Mouse (Mus musculus): ENCODE measurements around the gene Tec. TPM values are rescaled to one million over a fixed set of nuclear protein-coding genes. Genes with fewer than 3 reads are reported as not detected.

Tec gene
- polyA plus RNA-seq, 1 experiment from 2014 or later = 12.1 TPM

- Histone ChIP-seq H3K4me1 (ENCODE audit: insufficient read depth, low read length) (no peaks in the 10 kb centered on the region), H3K9me3 (ENCODE audit: low read length) (no peaks in the 10 kb centered on the region), H3K9ac (replicated peaks; ENCODE audit: low read length) (no peak overlapping the region), H3K36me3 (ENCODE audit: insufficient read depth, low read length) (no peaks in the 10 kb centered on the region), H3K27me3 (ENCODE audit: insufficient read depth, low read length) (no peaks in the 10 kb centered on the region), H3K4me2 (replicated peaks; ENCODE audit: low read depth, low read length) (no peak overlapping the region), H3K27ac (ENCODE audit: low read length) (no peak overlapping the region), H3K4me3 (ENCODE audit: low read length) (no peak overlapping the region)
- 80% methylated on average over 8 of the region's 8 CpGs for WGBS
- ATAC-seq (ENCODE audit: low FRiP score, low TSS enrichment) = no peak
These were observed 131.8 kb downstream of the Tec start for GRCm38 (mm10) chr5:72736437-72736836.

- H3K9ac ChIP-seq (replicated peaks; ENCODE audit: low read length) = no peak overlapping the region
These were observed 132.5 kb downstream of the Tec start for GRCm38 (mm10) chr5:72735763-72736162.

GRCm38 (mm10) chr5:72732885-72733284 is 135.4 kb downstream of the Tec start:
- H3K4me2 ChIP-seq (replicated peaks; ENCODE audit: low read depth, low read length) = no peak overlapping the region
- 90% methylated on average over 1 of the region's 1 CpGs for WGBS
- H3K4me1 ChIP-seq (ENCODE audit: insufficient read depth, low read length) = no peaks in the 10 kb centered on the region
- H3K27ac ChIP-seq (ENCODE audit: low read length) = no peak overlapping the region
- H3K36me3 ChIP-seq (ENCODE audit: insufficient read depth, low read length) = no peaks in the 10 kb centered on the region
- ATAC-seq (ENCODE audit: low FRiP score, low TSS enrichment) = no peak
- H3K27me3 ChIP-seq (ENCODE audit: insufficient read depth, low read length) = no peaks in the 10 kb centered on the region
- H3K4me3 ChIP-seq (ENCODE audit: low read length) = no peak overlapping the region
- no peak overlapping the region for H3K9ac ChIP-seq (replicated peaks; ENCODE audit: low read length)
- H3K9me3 ChIP-seq (ENCODE audit: low read length) = no peaks in the 10 kb centered on the region

More at GRCm38 (mm10) chr5:72735763-72736162, 132.5 kb downstream of the Tec start:
- Histone ChIP-seq H3K9me3 (ENCODE audit: low read length) (no peaks in the 10 kb centered on the region), H3K4me3 (ENCODE audit: low read length) (no peak overlapping the region), H3K4me2 (replicated peaks; ENCODE audit: low read depth, low read length) (no peak overlapping the region), H3K4me1 (ENCODE audit: insufficient read depth, low read length) (no peaks in the 10 kb centered on the region), H3K36me3 (ENCODE audit: insufficient read depth, low read length) (no peaks in the 10 kb centered on the region), H3K27ac (ENCODE audit: low read length) (no peak overlapping the region), H3K27me3 (ENCODE audit: insufficient read depth, low read length) (no peaks in the 10 kb centered on the region)
- ATAC-seq (ENCODE audit: low FRiP score, low TSS enrichment) = no peak
- WGBS = 73% methylated on average over 7 of the region's 7 CpGs

- Histone ChIP-seq H3K36me3 (ENCODE audit: insufficient read depth, low read length) (no peaks in the 10 kb centered on the region), H3K9me3 (ENCODE audit: low read length) (no peaks in the 10 kb centered on the region), H3K4me2 (replicated peaks; ENCODE audit: low read depth, low read length) (no peak overlapping the region), H3K9ac (replicated peaks; ENCODE audit: low read length) (no peak overlapping the region), H3K4me1 (ENCODE audit: insufficient read depth, low read length) (no peaks in the 10 kb centered on the region), H3K27me3 (ENCODE audit: insufficient read depth, low read length) (no peaks in the 10 kb centered on the region), H3K27ac (ENCODE audit: low read length) (no peak overlapping the region), H3K4me3 (ENCODE audit: low read length) (no peak overlapping the region)
- no peak for ATAC-seq (ENCODE audit: low FRiP score, low TSS enrichment)
- 84% methylated on average over 3 of the region's 3 CpGs for WGBS
These were observed 142.9 kb downstream of the Tec start for GRCm38 (mm10) chr5:72725404-72725803.

GRCm38 (mm10) chr5:72723429-72723828 is 144.9 kb downstream of the Tec start:
- Histone ChIP-seq H3K36me3 (ENCODE audit: insufficient read depth, low read length) (no peaks in the 10 kb centered on the region), H3K4me2 (replicated peaks; ENCODE audit: low read depth, low read length) (no peak overlapping the region), H3K9me3 (ENCODE audit: low read length) (no peaks in the 10 kb centered on the region), H3K4me1 (ENCODE audit: insufficient read depth, low read length) (no peaks in the 10 kb centered on the region), H3K4me3 (ENCODE audit: low read length) (no peak overlapping the region), H3K27me3 (ENCODE audit: insufficient read depth, low read length) (no peaks in the 10 kb centered on the region), H3K9ac (replicated peaks; ENCODE audit: low read length) (no peak overlapping the region), H3K27ac (ENCODE audit: low read length) (no peak overlapping the region)
- WGBS = 88% methylated on average over 2 of the region's 2 CpGs
- ATAC-seq (ENCODE audit: low FRiP score, low TSS enrichment) = no peak

GRCm38 (mm10) chr5:72720587-72720986 is 147.7 kb downstream of the Tec start:
- Histone ChIP-seq H3K9me3 (ENCODE audit: low read length) (no peaks in the 10 kb centered on the region), H3K27ac (ENCODE audit: low read length) (no peak overlapping the region), H3K4me1 (ENCODE audit: insufficient read depth, low read length) (no peaks in the 10 kb centered on the region), H3K9ac (replicated peaks; ENCODE audit: low read length) (no peak overlapping the region), H3K36me3 (ENCODE audit: insufficient read depth, low read length) (no peaks in the 10 kb centered on the region), H3K4me2 (replicated peaks; ENCODE audit: low read depth, low read length) (no peak overlapping the region), H3K4me3 (ENCODE audit: low read length) (no peak overlapping the region), H3K27me3 (ENCODE audit: insufficient read depth, low read length) (no peaks in the 10 kb centered on the region)
- no peak for ATAC-seq (ENCODE audit: low FRiP score, low TSS enrichment)
- WGBS = 55% methylated on average over 7 of the region's 7 CpGs

GRCm38 (mm10) chr5:72710572-72711278 is 157.6 kb downstream of the Tec start:
- Histone ChIP-seq H3K4me1 (ENCODE audit: insufficient read depth, low read length) (peaks cover 3% of the 10 kb centered on the region; the same call in 1 of the 2 replicates), H3K9ac (replicated peaks; ENCODE audit: low read length) (no peak overlapping the region), H3K4me3 (ENCODE audit: low read length) (no peak overlapping the region), H3K27ac (ENCODE audit: low read length) (no peak overlapping the region), H3K9me3 (ENCODE audit: low read length) (no peaks in the 10 kb centered on the region), H3K36me3 (ENCODE audit: insufficient read depth, low read length) (no peaks in the 10 kb centered on the region), H3K4me2 (replicated peaks; ENCODE audit: low read depth, low read length) (no peak overlapping the region), H3K27me3 (ENCODE audit: insufficient read depth, low read length) (no peaks in the 10 kb centered on the region)
- 0 out of 2 replicates have a peak, but pooled peaks have one; percentile 23 for ATAC-seq (ENCODE audit: low FRiP score, low TSS enrichment)
- 26% methylated on average over 4 of the region's 4 CpGs for WGBS

GRCm38 (mm10) chr5:72709976-72710375 is 158.3 kb downstream of the Tec start:
- Histone ChIP-seq H3K36me3 (ENCODE audit: insufficient read depth, low read length) (no peaks in the 10 kb centered on the region), H3K9me3 (ENCODE audit: low read length) (peaks cover 7% of the 10 kb centered on the region; the same call in 1 of the 2 replicates), H3K4me1 (ENCODE audit: insufficient read depth, low read length) (peaks cover 3% of the 10 kb centered on the region; the same call in 1 of the 2 replicates), H3K9ac (replicated peaks; ENCODE audit: low read length) (no peak overlapping the region), H3K27me3 (ENCODE audit: insufficient read depth, low read length) (no peaks in the 10 kb centered on the region), H3K4me2 (replicated peaks; ENCODE audit: low read depth, low read length) (no peak overlapping the region), H3K27ac (ENCODE audit: low read length) (no peak overlapping the region), H3K4me3 (ENCODE audit: low read length) (no peak overlapping the region)
- ATAC-seq (ENCODE audit: low FRiP score, low TSS enrichment) = no peak
- WGBS = 91% methylated on average over 9 of the region's 9 CpGs

GRCm38 (mm10) chr5:72709451-72709850 is 158.8 kb downstream of the Tec start:
- H3K27me3 ChIP-seq (ENCODE audit: insufficient read depth, low read length) = no peaks in the 10 kb centered on the region
- 63% methylated on average over 13 of the region's 13 CpGs for WGBS
- H3K36me3 ChIP-seq (ENCODE audit: insufficient read depth, low read length) = no peaks in the 10 kb centered on the region
- no peak overlapping the region for H3K9ac ChIP-seq (replicated peaks; ENCODE audit: low read length)
- ATAC-seq (ENCODE audit: low FRiP score, low TSS enrichment) = no peak
- H3K4me1 ChIP-seq (ENCODE audit: insufficient read depth, low read length) = peaks cover 3% of the 10 kb centered on the region; the same call in 1 of the 2 replicates
- peaks cover 8% of the 10 kb centered on the region; the same call in 1 of the 2 replicates for H3K9me3 ChIP-seq (ENCODE audit: low read length)
- no peak overlapping the region for H3K27ac ChIP-seq (ENCODE audit: low read length)
- no peak overlapping the region for H3K4me2 ChIP-seq (replicated peaks; ENCODE audit: low read depth, low read length)
- H3K4me3 ChIP-seq (ENCODE audit: low read length) = no peak overlapping the region

- Histone ChIP-seq H3K27me3 (ENCODE audit: insufficient read depth, low read length) (no peaks in the 10 kb centered on the region), H3K27ac (ENCODE audit: low read length) (no peak overlapping the region), H3K4me1 (ENCODE audit: insufficient read depth, low read length) (peaks cover 3% of the 10 kb centered on the region; the same call in 1 of the 2 replicates), H3K9ac (replicated peaks; ENCODE audit: low read length) (no peak overlapping the region), H3K4me2 (replicated peaks; ENCODE audit: low read depth, low read length) (peak overlapping the region; percentile 28), H3K4me3 (ENCODE audit: low read length) (peak overlapping the region; percentile 15), H3K36me3 (ENCODE audit: insufficient read depth, low read length) (no peaks in the 10 kb centered on the region), H3K9me3 (ENCODE audit: low read length) (peaks cover 8% of the 10 kb centered on the region; the same call in 1 of the 2 replicates)
- 38% methylated on average over 10 of the region's 10 CpGs for WGBS
- peak; percentile 46; the same call in 1 of the 2 replicates for ATAC-seq (ENCODE audit: low FRiP score, low TSS enrichment)
These were observed 161.6 kb downstream of the Tec start for GRCm38 (mm10) chr5:72706722-72707121.

All from kidney, embryonic 16.5 days (tissue).